Mouse (Mus musculus) liver, adult (tissue): ENCODE data around the gene Tcf15.

Experiments
- GATA4 ChIP-seq: IDR thresholded peaks from 2 replicates; pipeline ENCODE4 v1.6.1; 2014; ENCODE audit warnings: mild to moderate bottlenecking, low read length; ENCODE audit not compliant: insufficient replicate concordance

Gene Tcf15

GRCm38 (mm10) chr2:152114057-152114975 is 29.0 kb upstream of the Tcf15 start:
- TF ChIP-seq GATA4 = no peak

- TF ChIP-seq GATA4 = no peak
Observed at GRCm38 (mm10) chr2:152117694-152118093, 25.7 kb upstream of the Tcf15 start.

GRCm38 (mm10) chr2:152119228-152119865 is 24.0 kb upstream of the Tcf15 start:
- no peak for TF ChIP-seq GATA4

GRCm38 (mm10) chr2:152122896-152123295 is 20.5 kb upstream of the Tcf15 start:
- no peak for TF ChIP-seq GATA4

- TF ChIP-seq GATA4 = no peak
Observed at GRCm38 (mm10) chr2:152128597-152128996, 14.8 kb upstream of the Tcf15 start.

GRCm38 (mm10) chr2:152129778-152130177 is 13.6 kb upstream of the Tcf15 start:
- no peak for TF ChIP-seq GATA4

GRCm38 (mm10) chr2:152132016-152132415 is 11.3 kb upstream of the Tcf15 start:
- TF ChIP-seq GATA4 = no peak

GRCm38 (mm10) chr2:152132691-152133090 is 10.7 kb upstream of the Tcf15 start:
- TF ChIP-seq GATA4 = no peak

GRCm38 (mm10) chr2:152139191-152139987 is 4.0 kb upstream of the Tcf15 start:
- no peak for TF ChIP-seq GATA4

GRCm38 (mm10) chr2:152140941-152141340 is 2.4 kb upstream of the Tcf15 start:
- no peak for TF ChIP-seq GATA4

- no peak for TF ChIP-seq GATA4
Observed at GRCm38 (mm10) chr2:152141491-152141890, 1.9 kb upstream of the Tcf15 start.

- TF ChIP-seq GATA4 = no peak
Observed at GRCm38 (mm10) chr2:152142046-152142445, 1.3 kb upstream of the Tcf15 start.

GRCm38 (mm10) chr2:152142571-152142970 is 790 bp upstream of the Tcf15 start:
- TF ChIP-seq GATA4 = no peak

- no peak for TF ChIP-seq GATA4
Observed at GRCm38 (mm10) chr2:152144158-152144450, 743 bp downstream of the Tcf15 start.

GRCm38 (mm10) chr2:152144501-152144900 is 1.1 kb downstream of the Tcf15 start:
- no peak for TF ChIP-seq GATA4

- no peak for TF ChIP-seq GATA4
Observed at GRCm38 (mm10) chr2:152145711-152146110, 2.4 kb downstream of the Tcf15 start.
